Mouse (Mus musculus): Measurements from ENCODE around the gene E2f2.

E2f2 gene

GRCm38 (mm10) chr4:136172011-136172541, at the start of gene E2f2:
Gene E2f2, plus strand, starts transcription at chr4:136172394.
- DNase-seq, result peak; percentile 77 to 78

GRCm38 (mm10) chr4:136123111-136123791, 48.9 kb upstream of the E2f2 start:
- peak in 1 of 2 experiments; percentile 39 for DNase-seq

- no peak for DNase-seq
Measured at GRCm38 (mm10) chr4:136123792-136124161, 48.4 kb upstream of the E2f2 start.

GRCm38 (mm10) chr4:136124581-136124980, 47.6 kb upstream of the E2f2 start:
- no peak for DNase-seq

- DNase-seq, result no peak
Measured at GRCm38 (mm10) chr4:136125458-136125857, 46.7 kb upstream of the E2f2 start.

GRCm38 (mm10) chr4:136126019-136126418, 46.2 kb upstream of the E2f2 start:
- no peak for DNase-seq

GRCm38 (mm10) chr4:136127670-136128069, 44.5 kb upstream of the E2f2 start:
- DNase-seq, result peak; percentile 63 to 67

GRCm38 (mm10) chr4:136129842-136130241, 42.4 kb upstream of the E2f2 start:
- peak in 1 of 2 experiments; percentile 39 for DNase-seq

- no peak for DNase-seq
Measured at GRCm38 (mm10) chr4:136133801-136134200, 38.4 kb upstream of the E2f2 start.

GRCm38 (mm10) chr4:136134418-136134977, 37.7 kb upstream of the E2f2 start:
- no peak for DNase-seq

GRCm38 (mm10) chr4:136134978-136135873, 37.0 kb upstream of the E2f2 start:
- no peak for DNase-seq

GRCm38 (mm10) chr4:136135874-136136728, 36.1 kb upstream of the E2f2 start:
- DNase-seq, result no peak

GRCm38 (mm10) chr4:136139326-136140110, 32.7 kb upstream of the E2f2 start:
- no peak for DNase-seq

GRCm38 (mm10) chr4:136140327-136141250, 31.6 kb upstream of the E2f2 start:
- DNase-seq, result peak; percentile 74 to 76

GRCm38 (mm10) chr4:136142267-136143192, 29.7 kb upstream of the E2f2 start:
- DNase-seq, result no peak

GRCm38 (mm10) chr4:136143193-136143976, 28.8 kb upstream of the E2f2 start, which contains the start of gene Id3:
Gene Id3, plus strand, starts transcription at chr4:136143497.
- DNase-seq, result peak; percentile 97 to 98

GRCm38 (mm10) chr4:136144126-136144926, 27.9 kb upstream of the E2f2 start:
- peak; percentile 70 to 74 for DNase-seq

- no peak for DNase-seq
Measured at GRCm38 (mm10) chr4:136144927-136145292, 27.3 kb upstream of the E2f2 start.
